Mouse (Mus musculus) midbrain, embryonic 16.5 days (tissue): Measurements from ENCODE around the gene Scn5a. TPM values are rescaled to one million over a fixed set of nuclear protein-coding genes. Genes with fewer than 3 reads are reported as not detected.

Experiments used
- ATAC-seq: fragments of 200-750 bp; cut with Nextera tagmentation; 2 replicates; pipeline ENCODE4 v1.8.0; 2017; ENCODE audit warnings: moderate TSS enrichment
- H3K27ac ChIP-seq: fragments of 300-500 bp; sonication (generic); 2 replicates; pipeline ENCODE4 v1.5.1; 2014; ENCODE audit warnings: mild to moderate bottlenecking, low read length, mixed read lengths
- H3K27me3 ChIP-seq: fragments of 300-500 bp; sonication (generic); 2 replicates; pipeline ENCODE4 v1.6.1; 2014; ENCODE audit warnings: low read depth, low read length, mixed read lengths; ENCODE audit not compliant: control insufficient read depth, insufficient read depth
- H3K36me3 ChIP-seq: fragments of 300-500 bp; sonication (generic); 2 replicates; pipeline ENCODE4 v1.6.1; 2014; ENCODE audit warnings: mild to moderate bottlenecking, low read length, moderate library complexity, mixed read lengths; ENCODE audit not compliant: control insufficient read depth, insufficient read depth
- H3K4me1 ChIP-seq: fragments of 300-500 bp; sonication (generic); 2 replicates; pipeline ENCODE4 v1.6.1; 2014; ENCODE audit warnings: mild to moderate bottlenecking, low read length, mixed read lengths; ENCODE audit not compliant: control insufficient read depth, insufficient read depth
- H3K4me2 ChIP-seq: fragments of 300-500 bp; sonication (generic); 2 replicates; pipeline ENCODE4 v1.6.1; 2014; ENCODE audit warnings: mild to moderate bottlenecking, low read length, mixed read lengths
- H3K4me3 ChIP-seq: fragments of 300-500 bp; sonication (generic); 2 replicates; pipeline ENCODE4 v1.5.1; 2014; ENCODE audit warnings: low read depth, mild to moderate bottlenecking, low read length, moderate library complexity, mixed read lengths
- H3K9ac ChIP-seq: fragments of 300-500 bp; sonication (generic); 2 replicates; pipeline ENCODE4 v1.6.1; 2014; ENCODE audit warnings: low read depth, low read length, mixed read lengths
- H3K9me3 ChIP-seq: fragments of 300-500 bp; sonication (generic); replicated peaks from 2 replicates; pipeline ENCODE4 v1.6.1; 2014; ENCODE audit warnings: mild to moderate bottlenecking, low read length, mixed read lengths; ENCODE audit not compliant: control insufficient read depth, poor library complexity, severe bottlenecking
- WGBS: fragments of 180-500 bp; shearing (Covaris S2); extraction: QIAGEN DNeasy Blood & Tissue Kit; methylation state at CpG from one replicate; pipeline ENCODE4 v1.1.7; 2014; 5-methylcytosine and 5-hydroxymethylcytosine counted together
- polyA plus RNA-seq: library from polyadenylated mRNA; unstranded; fragments of >200 nt; fragmentation: Nextera tagmentation; extraction: Ambion mirVana; gene quantifications from 2 replicates; pipeline ENCODE4 v1.2.1, GENCODE M21; 2015

Scn5a gene
- polyA plus RNA-seq, 1 experiment from 2014 or later, result 0.40 TPM

GRCm38 (mm10) chr9:119484868-119485267, 93.9 kb downstream of the Scn5a start:
- Histone ChIP-seq H3K4me2 (no peak overlapping the region), H3K9me3 (no peaks in the 10 kb centered on the region)
- WGBS, result 87% methylated on average over 13 of the region's 13 CpGs

GRCm38 (mm10) chr9:119484420-119484819, 94.4 kb downstream of the Scn5a start:
- Histone ChIP-seq H3K9me3 (no peaks in the 10 kb centered on the region), H3K4me1 (peaks cover 5% of the 10 kb centered on the region; the same call in 1 of the 2 replicates), H3K4me3 (no peak overlapping the region), H3K9ac (no peak overlapping the region), H3K4me2 (no peak overlapping the region), H3K27me3 (no peaks in the 10 kb centered on the region; the same call in 1 of the 2 replicates), H3K27ac (no peak overlapping the region), H3K36me3 (no peaks in the 10 kb centered on the region)
- ATAC-seq, result no peak
- 53% methylated on average over 9 of the region's 9 CpGs for WGBS

More at GRCm38 (mm10) chr9:119484868-119485267, 93.9 kb downstream of the Scn5a start:
- Histone ChIP-seq H3K4me3 (no peak overlapping the region), H3K27me3 (no peaks in the 10 kb centered on the region; the same call in 1 of the 2 replicates), H3K36me3 (no peaks in the 10 kb centered on the region), H3K9ac (no peak overlapping the region), H3K4me1 (peaks cover 5% of the 10 kb centered on the region; the same call in 1 of the 2 replicates), H3K27ac (no peak overlapping the region)
- no peak for ATAC-seq

- no peak overlapping the region for H3K4me3 ChIP-seq
- no peak overlapping the region for H3K27ac ChIP-seq
- no peaks in the 10 kb centered on the region; the same call in 1 of the 2 replicates for H3K27me3 ChIP-seq
- no peak for ATAC-seq
- no peaks in the 10 kb centered on the region for H3K36me3 ChIP-seq
- H3K9ac ChIP-seq, result no peak overlapping the region
- H3K4me1 ChIP-seq, result peaks cover 5% of the 10 kb centered on the region; the same call in 1 of the 2 replicates
- 44% methylated on average over 23 of the region's 23 CpGs for WGBS
- H3K4me2 ChIP-seq, result no peak overlapping the region
- no peaks in the 10 kb centered on the region for H3K9me3 ChIP-seq
These were observed 95.1 kb downstream of the Scn5a start for GRCm38 (mm10) chr9:119483554-119484353.

GRCm38 (mm10) chr9:119481612-119482011, 97.2 kb downstream of the Scn5a start:
- Histone ChIP-seq H3K27me3 (no peaks in the 10 kb centered on the region; the same call in 1 of the 2 replicates), H3K27ac (no peak overlapping the region), H3K9me3 (no peaks in the 10 kb centered on the region), H3K4me3 (no peak overlapping the region), H3K4me1 (peaks cover 5% of the 10 kb centered on the region; the same call in 1 of the 2 replicates), H3K36me3 (no peaks in the 10 kb centered on the region), H3K9ac (no peak overlapping the region), H3K4me2 (no peak overlapping the region)
- 77% methylated on average over 4 of the region's 4 CpGs for WGBS
- no peak for ATAC-seq

- H3K4me1 ChIP-seq, result peaks cover 5% of the 10 kb centered on the region; the same call in 1 of the 2 replicates
- H3K9me3 ChIP-seq, result no peaks in the 10 kb centered on the region
- H3K4me3 ChIP-seq, result no peak overlapping the region
- H3K4me2 ChIP-seq, result no peak overlapping the region
- no peak overlapping the region for H3K27ac ChIP-seq
- no peak for ATAC-seq
- 58% methylated on average over 8 of the region's 8 CpGs for WGBS
- H3K36me3 ChIP-seq, result no peaks in the 10 kb centered on the region
- H3K27me3 ChIP-seq, result no peaks in the 10 kb centered on the region; the same call in 1 of the 2 replicates
- H3K9ac ChIP-seq, result 0 out of 2 replicates have a peak overlapping the region, but pooled peaks have one; percentile 25
These were observed 99.5 kb downstream of the Scn5a start for GRCm38 (mm10) chr9:119479297-119479696.

- Histone ChIP-seq H3K4me3 (no peak overlapping the region), H3K4me2 (no peak overlapping the region), H3K9ac (no peak overlapping the region), H3K4me1 (no peaks in the 10 kb centered on the region), H3K9me3 (no peaks in the 10 kb centered on the region), H3K36me3 (no peaks in the 10 kb centered on the region), H3K27ac (no peak overlapping the region), H3K27me3 (no peaks in the 10 kb centered on the region; the same call in 1 of the 2 replicates)
- ATAC-seq, result no peak
- 77% methylated on average over 11 of the region's 11 CpGs for WGBS
These were observed 100.5 kb downstream of the Scn5a start for GRCm38 (mm10) chr9:119478345-119478744.

GRCm38 (mm10) chr9:119477754-119478153, 101.1 kb downstream of the Scn5a start:
- H3K27me3 ChIP-seq, result no peaks in the 10 kb centered on the region; the same call in 1 of the 2 replicates
- H3K27ac ChIP-seq, result no peak overlapping the region
- ATAC-seq, result no peak
- H3K4me1 ChIP-seq, result no peaks in the 10 kb centered on the region
- H3K4me3 ChIP-seq, result no peak overlapping the region
- H3K36me3 ChIP-seq, result no peaks in the 10 kb centered on the region
- no peak overlapping the region for H3K9ac ChIP-seq
- H3K4me2 ChIP-seq, result no peak overlapping the region
- H3K9me3 ChIP-seq, result no peaks in the 10 kb centered on the region
- WGBS, result 65% methylated on average over 6 of the region's 6 CpGs

GRCm38 (mm10) chr9:119474717-119475611, 103.9 kb downstream of the Scn5a start:
- Histone ChIP-seq H3K4me1 (no peaks in the 10 kb centered on the region), H3K4me2 (no peak overlapping the region), H3K9me3 (no peaks in the 10 kb centered on the region), H3K9ac (no peak overlapping the region), H3K36me3 (no peaks in the 10 kb centered on the region), H3K4me3 (no peak overlapping the region), H3K27ac (no peak overlapping the region), H3K27me3 (no peaks in the 10 kb centered on the region)
- no peak for ATAC-seq
- 74% methylated on average over 15 of the region's 15 CpGs for WGBS
